Mouse (Mus musculus) testis, adult 2 months (tissue): ENCODE results near the gene Smpd3.

Experiments
- CTCF ChIP-seq: fragments of 200-500 bp; IDR thresholded peaks from 2 replicates; pipeline ENCODE4 v1.5.1; 2012; ENCODE audit warnings: low read depth, mild to moderate bottlenecking, inconsistent platforms, low read length, moderate library complexity; ENCODE audit not compliant: control insufficient read depth, insufficient read depth, insufficient replicate concordance
- POLR2A ChIP-seq: fragments of 200-500 bp; IDR thresholded peaks from 2 replicates; pipeline ENCODE4 v1.6.1; 2012; ENCODE audit warnings: low read depth, mild to moderate bottlenecking, inconsistent platforms, low read length, moderate library complexity; ENCODE audit not compliant: control insufficient read depth

DNA sequence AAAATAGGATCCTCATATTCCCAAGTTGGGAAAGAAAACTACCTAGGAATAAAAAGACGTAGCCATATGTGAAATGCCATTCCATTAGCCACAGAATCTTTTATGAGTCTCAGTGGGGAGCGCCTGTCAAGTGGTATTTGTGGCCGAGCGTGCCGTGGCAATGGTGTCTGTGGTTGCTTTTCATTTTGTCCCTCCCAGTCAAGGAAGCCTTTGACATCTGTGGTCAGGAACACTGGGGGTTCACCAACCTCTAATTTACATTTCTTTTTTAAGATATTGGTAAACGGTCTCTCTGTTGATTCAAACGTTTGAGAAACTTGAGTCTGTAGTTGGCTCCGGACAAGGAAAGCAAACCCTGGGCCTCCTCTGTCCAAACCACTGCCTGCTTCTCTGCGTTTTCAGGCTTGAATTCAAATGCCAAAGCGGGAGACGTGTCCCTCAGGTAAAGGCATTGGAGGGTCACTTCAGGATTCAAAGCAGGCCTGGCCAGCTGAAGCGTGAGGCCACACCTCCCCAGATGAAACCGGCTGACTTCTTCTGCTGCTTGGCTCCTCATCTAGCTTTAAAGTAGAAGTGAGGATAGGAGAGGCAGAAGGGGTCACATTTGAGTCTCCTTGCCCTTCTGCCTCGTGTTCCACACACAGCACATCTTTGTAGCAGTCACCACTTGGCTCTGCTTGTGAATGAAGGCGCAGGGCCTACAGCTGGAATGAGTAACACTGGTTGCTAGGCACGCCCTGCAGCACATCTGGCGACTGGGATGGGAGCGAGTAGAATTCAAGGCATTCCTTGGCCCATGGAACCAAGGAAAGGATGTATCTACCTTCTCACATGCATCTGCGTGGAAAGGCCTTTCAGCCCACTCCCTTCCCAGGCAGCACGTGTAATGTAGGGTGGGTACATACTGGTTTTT, 45.0 kb downstream of the Smpd3 start:
- TF ChIP-seq POLR2A (no peak), CTCF (no peak)
